Mouse (Mus musculus) hindbrain, postnatal 0 days (tissue): ENCODE data around the gene Ddx39b. TPM values are rescaled to one million over a fixed set of nuclear protein-coding genes. Genes with fewer than 3 reads are reported as not detected.

ENCODE experiments used
- ATAC-seq: fragments of 200-750 bp; cut with Nextera tagmentation; 2 replicates; pipeline ENCODE4 v1.8.0; 2017; ENCODE audit warnings: mild to moderate bottlenecking, moderate TSS enrichment, moderate library complexity
- DNase-seq: peaks from one replicate; pipeline ENCODE4 v3.0.0-alpha.2; 2015; ENCODE audit warnings: low spot score
- H3K27ac ChIP-seq: fragments of 300-500 bp; sonication (generic); 2 replicates; pipeline ENCODE4 v1.5.1; 2014; ENCODE audit warnings: mild to moderate bottlenecking
- H3K27me3 ChIP-seq: fragments of 300-500 bp; sonication (generic); 2 replicates; pipeline ENCODE4 v1.6.1; 2014; ENCODE audit warnings: low read length, mixed read lengths; ENCODE audit not compliant: insufficient read depth
- H3K36me3 ChIP-seq: fragments of 300-500 bp; sonication (generic); 2 replicates; pipeline ENCODE4 v1.6.1; 2014; ENCODE audit warnings: low read length, mixed read lengths; ENCODE audit not compliant: insufficient read depth
- H3K4me1 ChIP-seq: fragments of 300-500 bp; sonication (generic); 2 replicates; pipeline ENCODE4 v1.6.1; 2014; ENCODE audit warnings: antibody characterized with exemption, low read length, mixed read lengths; ENCODE audit not compliant: insufficient read depth
- H3K4me2 ChIP-seq: fragments of 300-500 bp; sonication (generic); 2 replicates; pipeline ENCODE4 v1.6.1; 2014; ENCODE audit warnings: low read depth, mild to moderate bottlenecking, low read length, moderate library complexity, mixed read lengths
- H3K4me3 ChIP-seq: fragments of 300-500 bp; sonication (generic); 2 replicates; pipeline ENCODE4 v1.5.1; 2014; ENCODE audit warnings: low read length
- H3K9ac ChIP-seq: fragments of 300-500 bp; sonication (generic); replicated peaks from 2 replicates; pipeline ENCODE4 v1.6.1; 2014; ENCODE audit warnings: mild to moderate bottlenecking, low read length, moderate library complexity, mixed read lengths
- H3K9me3 ChIP-seq: fragments of 300-500 bp; sonication (generic); 2 replicates; pipeline ENCODE4 v1.6.1; 2016; ENCODE audit warnings: low read length, mixed read lengths
- CTCF ChIP-seq: IDR thresholded peaks from 2 replicates; pipeline ENCODE4 v1.5.1; 2016; ENCODE audit warnings: antibody characterized with exemption, control low read depth, low read depth
- WGBS: fragments of 180-500 bp; shearing (Covaris S2); extraction: QIAGEN DNeasy Blood & Tissue Kit; methylation state at CpG from one replicate; pipeline ENCODE4 v1.1.7; 2014; 5-methylcytosine and 5-hydroxymethylcytosine counted together
- polyA plus RNA-seq: library from polyadenylated mRNA; unstranded; fragments of >200 nt; fragmentation: Nextera tagmentation; extraction: Ambion mirVana; gene quantifications from 2 replicates; pipeline ENCODE4 v1.2.1, GENCODE M21; 2015
- total RNA-seq: library from RNA; depleted of rRNA; stranded (reverse); fragments of >200 nt; gene quantifications from 2 replicates; pipeline ENCODE4 v1.2.3, GENCODE M21; 2014

Gene Ddx39b
- total and polyA plus RNA-seq, 2 experiments from 2014 or later = 266 to 341 TPM

GRCm38 (mm10) chr17:35235614-35236389, 5.7 kb upstream of the Ddx39b start, which contains the start of gene Nfkbil1:
Gene Nfkbil1, minus strand, starts transcription at chr17:35235792.
- H3K9me3 ChIP-seq = no peaks in the 10 kb centered on the region
- peaks cover 4% of the 10 kb centered on the region; the same call in 1 of the 2 replicates for H3K4me1 ChIP-seq
- peak within 1 kb of the TSS; percentile 98 for H3K27ac ChIP-seq
- ATAC-seq (peak; percentile 81), DNase-seq (peak; percentile 98)
- TF ChIP-seq CTCF = no peak
- H3K27me3 ChIP-seq = no peaks in the 10 kb centered on the region
- H3K9ac ChIP-seq = peak within 1 kb of the TSS; percentile 77
- peak within 1 kb of the TSS; percentile 87 for H3K4me2 ChIP-seq
- H3K4me3 ChIP-seq = peak within 1 kb of the TSS; percentile 54
- WGBS = under 1% methylated on average over 35 of the region's 35 CpGs
- H3K36me3 ChIP-seq = peaks cover 12% of the 10 kb centered on the region

DNA sequence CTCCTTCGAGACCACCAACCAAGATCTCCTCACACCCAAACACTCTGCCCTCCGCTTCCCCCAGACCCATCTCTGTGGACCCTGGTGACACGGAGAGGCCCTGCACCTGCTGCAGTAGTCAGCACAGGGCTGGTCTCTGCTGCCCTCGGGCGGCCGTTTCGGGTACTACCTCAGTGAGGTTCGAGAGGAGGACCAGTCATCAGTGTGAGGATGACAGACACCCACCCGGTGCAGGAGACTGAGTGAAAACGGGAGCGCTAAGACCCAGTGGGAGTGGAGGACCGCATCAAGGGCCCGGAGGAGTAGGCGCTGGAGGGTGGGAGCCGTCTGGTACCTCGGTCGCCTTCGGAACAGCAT, 5.2 kb upstream of the Ddx39b start:
- WGBS = under 1% methylated on average over 18 of the region's 18 CpGs
- Histone ChIP-seq H3K4me1 (peaks cover 5% of the 10 kb centered on the region; the same call in 1 of the 2 replicates), H3K36me3 (0 out of 2 replicates have a peak, but pooled peaks cover 8% of the 10 kb centered on the region), H3K27me3 (no peaks in the 10 kb centered on the region), H3K9ac (peak overlapping the region; percentile 77), H3K27ac (peak overlapping the region; percentile 98), H3K4me3 (peak overlapping the region; percentile 54), H3K9me3 (no peaks in the 10 kb centered on the region), H3K4me2 (peak overlapping the region; percentile 87)
- DNase-seq (peak; percentile 95), ATAC-seq (peak; percentile 85)
- peak; percentile 99 for TF ChIP-seq CTCF

GRCm38 (mm10) chr17:35236996-35237395, 4.5 kb upstream of the Ddx39b start:
- no peak for ATAC-seq
- TF ChIP-seq CTCF = no peak
- Histone ChIP-seq H3K9me3 (no peaks in the 10 kb centered on the region), H3K9ac (peak overlapping the region; percentile 77), H3K4me3 (peak overlapping the region; percentile 54), H3K36me3 (0 out of 2 replicates have a peak, but pooled peaks cover 8% of the 10 kb centered on the region), H3K4me2 (peak overlapping the region; percentile 87), H3K4me1 (peaks cover 5% of the 10 kb centered on the region; the same call in 1 of the 2 replicates), H3K27me3 (no peaks in the 10 kb centered on the region), H3K27ac (peak overlapping the region; percentile 98)
- WGBS = 73% methylated on average over 9 of the region's 9 CpGs
- DNase-seq = no peak

GRCm38 (mm10) chr17:35237504-35237903, 4.0 kb upstream of the Ddx39b start:
- peak overlapping the region; percentile 77; the same call in 1 of the 2 replicates for H3K9ac ChIP-seq
- H3K4me1 ChIP-seq = peaks cover 5% of the 10 kb centered on the region; the same call in 1 of the 2 replicates
- peak overlapping the region; percentile 54 for H3K4me3 ChIP-seq
- H3K27ac ChIP-seq = 0 out of 2 replicates have a peak overlapping the region, but pooled peaks have one; percentile 98
- H3K36me3 ChIP-seq = 0 out of 2 replicates have a peak, but pooled peaks cover 7% of the 10 kb centered on the region
- DNase-seq = no peak
- no peaks in the 10 kb centered on the region for H3K9me3 ChIP-seq
- no peaks in the 10 kb centered on the region for H3K27me3 ChIP-seq
- ATAC-seq = no peak
- peak overlapping the region; percentile 87 for H3K4me2 ChIP-seq
- WGBS = 86% methylated on average over 12 of the region's 12 CpGs
- no peak for TF ChIP-seq CTCF

- Histone ChIP-seq H3K27ac (no peak overlapping the region), H3K4me3 (no peak overlapping the region), H3K27me3 (no peaks in the 10 kb centered on the region), H3K4me1 (peaks cover 17% of the 10 kb centered on the region), H3K36me3 (peaks cover 11% of the 10 kb centered on the region), H3K9ac (no peak overlapping the region), H3K4me2 (no peak overlapping the region), H3K9me3 (no peaks in the 10 kb centered on the region)
- DNase-seq = no peak
- no peak for ATAC-seq
- 83% methylated on average over 5 of the region's 5 CpGs for WGBS
- TF ChIP-seq CTCF = no peak
Observed at GRCm38 (mm10) chr17:35239700-35240099, 1.8 kb upstream of the Ddx39b start.

DNA sequence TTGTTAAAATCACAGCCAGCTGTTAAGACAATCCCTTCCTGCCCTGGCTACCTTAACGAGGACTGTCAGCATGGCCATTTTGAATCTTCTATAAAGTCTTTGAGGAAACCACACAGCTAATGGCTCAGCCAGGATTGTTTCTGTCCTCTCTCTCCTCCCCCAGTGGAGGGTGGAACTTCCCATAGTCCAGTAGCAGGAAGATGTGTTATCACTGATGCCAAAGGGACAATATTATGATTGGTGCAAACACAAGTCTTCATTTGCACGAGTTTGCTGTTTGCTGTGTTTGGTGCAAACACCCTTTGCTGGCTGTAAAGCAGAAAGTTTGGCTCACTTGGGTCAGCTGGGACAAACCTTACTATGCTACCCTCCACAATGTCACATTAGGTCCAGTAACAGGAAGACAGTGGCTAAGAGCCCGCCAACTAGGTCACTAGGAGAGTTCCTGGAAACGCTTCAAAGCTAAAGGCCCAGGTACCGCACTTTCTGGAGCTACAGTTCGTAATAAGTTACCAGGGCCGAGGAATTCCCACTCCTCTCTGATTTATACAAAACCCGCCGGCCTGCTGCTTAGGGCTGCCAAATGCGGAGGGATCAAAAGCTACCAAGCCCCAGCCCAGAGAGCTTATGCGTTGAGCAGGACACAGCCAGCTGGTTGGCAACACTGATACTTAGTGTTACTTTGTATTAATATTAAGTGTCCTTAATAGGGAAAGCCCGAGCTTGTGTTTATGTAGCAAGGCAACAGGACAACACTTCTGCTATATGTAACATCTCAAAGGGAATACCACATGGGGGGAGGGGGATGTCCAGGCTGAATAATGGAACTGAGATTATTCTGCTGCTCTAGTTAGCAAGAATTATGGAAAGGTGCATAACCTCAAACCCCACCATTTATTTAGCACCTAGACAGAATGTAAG, 902 bp upstream of the Ddx39b start:
- WGBS = 30% methylated on average over 12 of the region's 12 CpGs
- Histone ChIP-seq H3K9me3 (no peaks in the 10 kb centered on the region), H3K4me3 (peak overlapping the region; percentile 97), H3K36me3 (peaks cover 21% of the 10 kb centered on the region), H3K4me1 (peaks cover 17% of the 10 kb centered on the region), H3K27me3 (no peaks in the 10 kb centered on the region), H3K4me2 (peak overlapping the region; percentile 72), H3K9ac (peak overlapping the region; percentile 100), H3K27ac (peak overlapping the region; percentile 100)
- TF ChIP-seq CTCF = no peak
- ATAC-seq (peak; percentile 0), DNase-seq (no peak)
